Mouse (Mus musculus) kidney, adult 2 months (tissue): ENCODE results near the gene Endog.

ENCODE experiments used
- CTCF ChIP-seq: fragments of 200-500 bp; conservative IDR thresholded peaks from 2 replicates; pipeline ENCODE4 v1.5.1; 2011; ENCODE audit warnings: low read depth, mild to moderate bottlenecking, control low read depth, low read length, moderate library complexity, mixed read lengths; ENCODE audit not compliant: insufficient read depth, insufficient read length
- POLR2A ChIP-seq: fragments of 200-500 bp; IDR thresholded peaks from one replicate; pipeline ENCODE4 v1.6.1; 2011; ENCODE audit warnings: low read depth, low read length, control low read depth

- TF ChIP-seq CTCF = no peak
- TF ChIP-seq POLR2A = no peak
These were observed 36.2 kb upstream of the Endog start for GRCm38 (mm10) chr2:30134928-30135620.
